Mouse (Mus musculus): ENCODE results near the gene Brsk1.

Gene Brsk1

DNA sequence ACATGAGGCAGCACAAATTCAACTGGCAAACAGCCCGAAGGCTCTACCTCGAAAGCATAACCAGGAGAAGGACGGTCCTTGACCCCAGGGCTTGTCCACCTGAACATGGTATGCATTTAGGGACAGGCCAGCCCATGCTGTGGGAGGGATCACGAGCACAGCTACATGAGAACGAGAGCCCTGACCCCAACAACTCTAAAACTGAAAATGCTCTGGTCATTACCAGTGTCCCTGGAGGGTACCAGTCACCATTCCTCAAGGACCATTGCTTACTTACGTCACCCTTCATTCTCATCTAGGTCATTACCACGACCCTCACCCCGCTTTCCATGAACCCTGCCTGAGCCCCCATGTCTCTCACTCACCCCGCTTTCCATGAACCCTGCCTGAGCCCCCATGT lies 21.2 kb upstream of the Brsk1 start:
- no peak for DNase-seq (ENCODE audit: low spot score)

- no peak for DNase-seq (ENCODE audit: low spot score)
Observed at GRCm38 (mm10) chr7:4670655-4671255, 19.6 kb upstream of the Brsk1 start.

- DNase-seq (ENCODE audit: low spot score), result peak; percentile 66
Observed at GRCm38 (mm10) chr7:4671956-4672355, 18.4 kb upstream of the Brsk1 start.

DNA sequence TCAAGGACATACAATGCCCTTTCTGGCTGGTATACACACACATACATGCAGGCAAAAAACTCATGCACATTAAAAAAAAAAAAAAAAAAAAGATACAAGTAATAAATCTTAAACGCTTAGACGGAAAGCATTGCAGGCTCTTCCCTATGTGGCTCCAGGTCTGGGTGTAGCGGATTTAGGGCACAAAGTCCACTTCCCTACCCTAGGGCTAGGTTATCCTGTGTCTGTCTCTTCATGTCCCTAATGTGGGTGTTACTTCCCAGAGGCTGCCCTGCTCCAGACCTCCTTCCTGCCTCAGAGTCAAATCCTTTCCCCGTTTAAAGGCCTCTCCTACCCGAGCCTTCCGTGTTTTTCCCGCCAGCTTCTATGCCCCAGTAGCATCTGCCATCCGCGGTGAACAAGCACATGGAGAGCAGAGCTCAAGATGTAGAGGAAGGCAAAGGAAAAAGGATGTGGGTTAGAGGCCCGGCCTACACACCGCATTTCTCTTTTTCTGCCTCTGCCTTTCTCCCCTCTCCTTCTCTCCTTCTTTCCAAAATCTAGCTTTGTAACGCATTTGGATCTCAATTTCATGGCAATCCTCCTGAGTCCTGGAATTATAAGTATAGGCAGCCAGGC lies 16.2 kb upstream of the Brsk1 start:
- DNase-seq (ENCODE audit: low spot score), result no peak

- DNase-seq (ENCODE audit: low spot score), result peak; percentile 86
Observed at GRCm38 (mm10) chr7:4675200-4675599, 15.2 kb upstream of the Brsk1 start.

GRCm38 (mm10) chr7:4683307-4683706 lies 7.1 kb upstream of the Brsk1 start:
- no peak for DNase-seq (ENCODE audit: low spot score)

- DNase-seq (ENCODE audit: low spot score), result no peak
Observed at GRCm38 (mm10) chr7:4684203-4684602, 6.2 kb upstream of the Brsk1 start.

DNA sequence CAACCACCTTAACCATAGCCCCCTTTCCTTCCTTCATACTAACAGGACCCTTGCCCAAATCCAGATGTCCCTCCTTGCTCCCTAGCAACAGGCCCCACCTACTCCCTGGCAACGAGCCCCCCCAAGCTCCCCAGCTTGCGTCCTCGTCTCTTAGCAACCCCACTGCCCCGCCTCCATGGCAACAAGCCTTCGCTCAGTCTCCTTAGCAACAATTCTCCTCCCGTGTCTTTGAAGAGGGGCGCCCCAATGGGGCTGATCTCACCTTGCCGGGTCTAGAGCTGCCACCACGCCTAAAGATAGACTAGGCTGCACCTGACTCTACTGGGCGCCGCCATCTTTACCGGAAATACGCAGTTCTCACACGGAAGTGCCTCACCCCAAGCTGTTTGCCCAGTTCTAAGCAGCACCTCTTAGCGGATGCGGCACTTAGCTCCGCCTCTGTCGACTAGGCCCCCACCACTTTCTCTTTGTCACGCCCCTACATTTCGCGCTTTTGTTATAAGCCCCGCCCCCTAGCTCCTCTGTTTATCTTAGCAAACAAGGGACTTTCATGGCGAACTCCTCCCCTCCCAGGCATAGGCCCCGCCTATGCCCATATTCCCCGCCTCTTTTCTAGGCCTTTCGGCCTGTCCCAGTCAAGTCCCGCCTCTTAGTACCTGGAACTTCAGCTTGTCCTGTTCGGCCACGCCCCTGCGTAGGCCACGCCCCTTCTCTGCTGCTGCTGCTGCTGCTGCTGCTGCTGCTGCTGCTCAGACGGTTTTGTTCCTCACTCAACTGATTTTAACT lies 5.6 kb upstream of the Brsk1 start, which contains the start of gene Hspbp1:
Hspbp1 (minus strand) TSS at position 437 of the 786 bp plus-strand sequence.
- peak; percentile 95 for DNase-seq (ENCODE audit: low spot score)

- no peak for DNase-seq (ENCODE audit: low spot score)
Observed at GRCm38 (mm10) chr7:4690951-4691653, 698 bp downstream of the Brsk1 start.

DNA sequence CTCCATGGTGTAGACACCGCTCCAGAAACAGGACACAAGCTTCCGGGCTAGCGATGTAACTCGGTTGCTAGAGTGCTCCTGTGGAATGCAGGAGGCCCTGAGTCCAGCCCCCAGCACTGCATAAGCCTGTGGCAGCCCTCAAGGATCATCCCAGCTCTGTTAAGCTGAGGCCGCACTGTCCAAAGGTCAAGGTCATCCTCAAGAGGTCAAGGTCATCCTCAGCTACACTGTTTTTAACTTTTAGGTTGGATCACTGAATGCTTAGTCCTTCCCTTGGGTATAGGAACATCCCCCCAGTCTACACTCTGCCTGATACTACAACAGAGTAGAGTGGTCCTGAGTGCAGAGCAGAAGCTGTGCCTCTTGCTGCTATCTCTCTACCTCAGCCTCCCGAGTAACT lies 2.6 kb downstream of the Brsk1 start:
- no peak for DNase-seq (ENCODE audit: low spot score)

DNA sequence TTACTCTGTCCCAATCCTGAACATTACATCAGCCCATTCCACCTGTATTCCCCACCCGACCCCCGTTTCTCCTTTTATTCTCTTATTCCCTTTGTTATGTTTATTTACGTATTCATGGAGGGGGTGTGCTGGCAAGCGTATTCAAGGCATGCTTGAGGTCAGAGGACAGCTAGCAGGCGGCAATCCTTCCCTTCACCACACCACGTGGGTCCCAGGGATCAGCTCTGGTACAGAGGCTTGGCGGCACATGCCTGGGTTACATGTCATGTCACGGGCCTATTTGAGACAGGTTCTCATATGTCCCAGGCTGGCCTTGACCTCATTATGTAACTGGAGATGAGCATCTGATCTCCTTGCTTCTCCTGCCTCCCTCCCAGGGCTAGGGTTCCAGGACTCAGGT lies 11.9 kb downstream of the Brsk1 start:
- DNase-seq (ENCODE audit: low spot score), result no peak

GRCm38 (mm10) chr7:4703195-4703594 lies 12.8 kb downstream of the Brsk1 start:
- DNase-seq (ENCODE audit: low spot score), result no peak

DNA sequence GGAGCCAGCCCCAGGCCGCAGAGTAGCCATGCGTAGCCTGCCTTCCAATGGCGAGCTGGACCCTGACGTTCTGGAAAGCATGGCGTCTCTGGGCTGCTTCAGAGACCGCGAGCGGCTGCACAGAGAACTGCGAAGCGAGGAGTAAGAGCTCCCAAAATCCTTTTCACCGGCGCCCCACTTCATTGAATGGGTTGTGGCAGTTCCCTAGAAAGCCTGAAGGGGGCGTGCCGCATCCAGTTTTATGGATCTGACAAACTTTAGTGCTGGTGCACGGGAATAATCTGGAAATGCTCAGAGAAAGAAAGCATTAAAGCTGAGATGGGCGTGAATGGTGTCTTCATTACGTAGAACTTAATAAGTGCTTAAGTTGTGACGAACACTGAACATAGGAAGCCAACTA lies 14.7 kb downstream of the Brsk1 start:
- no peak for DNase-seq (ENCODE audit: low spot score)

DNA sequence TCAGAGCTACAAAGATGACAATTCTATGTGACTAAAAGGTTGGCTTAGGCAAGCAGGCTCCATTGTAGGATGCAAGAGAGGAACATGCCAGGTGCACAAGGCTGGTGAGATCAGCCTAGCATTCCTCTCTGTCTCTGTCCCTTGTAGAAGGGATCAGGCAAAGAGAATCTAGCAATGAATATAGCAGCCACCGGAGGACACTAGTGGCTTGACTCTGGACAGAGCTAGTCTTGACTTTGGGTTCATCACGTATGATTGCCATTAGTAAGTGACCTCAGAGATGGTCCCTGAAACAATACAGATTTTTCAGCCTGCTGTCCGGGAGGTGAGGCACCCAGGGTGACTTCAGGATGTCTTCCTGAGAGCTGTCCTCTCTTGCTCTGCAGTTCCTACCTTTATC lies 22.2 kb downstream of the Brsk1 start:
- DNase-seq (ENCODE audit: low spot score), result peak; percentile 20

DNA sequence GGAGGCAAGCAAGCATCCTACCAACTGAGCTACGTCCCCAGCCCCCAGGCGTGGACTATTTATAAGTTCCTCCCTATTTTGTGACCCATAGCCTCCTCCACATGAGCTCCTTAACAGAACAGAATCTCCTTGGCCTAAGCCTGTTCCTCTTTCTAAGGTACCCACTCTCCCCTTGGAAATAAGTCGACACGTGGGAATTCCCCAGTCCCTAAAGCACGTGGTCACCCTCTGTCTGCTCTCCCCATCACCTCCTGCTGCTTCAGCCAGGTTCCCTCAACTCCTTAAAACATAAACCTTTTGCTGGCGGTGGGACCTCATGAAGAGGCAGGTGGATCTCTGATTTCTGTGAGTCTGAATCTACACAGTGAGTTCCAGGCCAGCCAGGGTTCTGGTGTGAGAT lies 26.6 kb downstream of the Brsk1 start:
- no peak for DNase-seq (ENCODE audit: low spot score)

- DNase-seq (ENCODE audit: low spot score), result no peak
Observed at GRCm38 (mm10) chr7:4719276-4719675, 28.9 kb downstream of the Brsk1 start.

DNA sequence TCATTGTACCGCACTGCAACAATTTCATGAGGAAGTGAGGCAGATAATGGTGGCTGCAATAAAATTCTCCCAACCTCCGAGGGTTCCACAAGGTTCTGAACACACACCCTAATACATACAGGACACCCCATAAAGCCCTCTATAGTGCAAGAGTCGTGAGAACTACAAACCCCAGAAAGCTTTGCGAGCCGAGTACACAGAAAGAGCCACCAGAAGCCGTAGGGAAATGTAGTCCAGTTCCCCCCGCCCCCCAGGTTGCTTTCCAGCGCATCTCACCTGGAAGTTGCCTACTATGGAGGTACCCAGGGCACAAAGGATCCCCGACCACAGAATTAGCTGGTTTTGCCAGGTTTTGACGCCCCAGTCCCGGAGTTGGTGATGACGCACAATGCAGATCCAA lies 33.1 kb downstream of the Brsk1 start:
- no peak for DNase-seq (ENCODE audit: low spot score)

DNA sequence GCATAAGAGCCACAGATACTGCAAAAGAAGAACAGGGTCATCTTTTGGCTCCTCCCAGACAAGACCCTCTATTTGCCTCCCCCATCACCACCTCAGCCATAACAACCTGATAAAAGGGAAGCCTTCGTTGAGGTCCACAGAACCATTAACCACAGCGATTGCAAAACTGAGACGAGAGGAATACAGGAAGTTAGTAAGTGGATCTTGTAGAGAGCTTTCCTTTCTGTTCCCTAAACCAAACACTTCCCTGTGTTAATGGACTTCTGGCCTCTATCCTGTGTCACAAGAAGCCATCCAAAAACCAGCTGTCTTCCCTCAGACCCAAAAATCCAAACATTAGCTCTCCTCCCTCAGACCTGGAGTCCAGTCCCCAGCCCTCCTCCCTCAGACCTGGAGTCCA lies 34.0 kb downstream of the Brsk1 start:
- no peak for DNase-seq (ENCODE audit: low spot score)

DNA sequence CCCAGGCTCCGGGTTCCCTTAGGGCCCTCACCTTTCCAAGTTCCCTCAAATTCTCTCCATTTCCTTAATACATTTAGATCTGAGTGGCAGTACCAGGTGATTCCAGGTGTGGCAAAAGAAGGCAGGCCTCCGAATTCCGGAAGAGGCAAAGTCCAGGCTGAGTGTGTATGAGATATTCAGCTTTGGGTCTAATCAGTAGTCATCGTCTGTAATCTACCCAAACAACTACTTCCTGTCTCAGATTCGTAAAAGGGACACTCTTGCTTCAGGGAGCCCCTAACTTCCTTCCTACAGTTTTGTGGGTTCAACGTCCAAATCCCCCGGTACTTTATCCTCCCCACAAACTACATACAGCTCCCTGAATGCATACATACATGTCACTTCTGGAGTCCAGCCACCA lies 34.8 kb downstream of the Brsk1 start, which contains the start of gene Tmem150b:
Tmem150b (minus strand) TSS at position 81 of the 400 bp plus-strand sequence.
- no peak for DNase-seq (ENCODE audit: low spot score)

DNA sequence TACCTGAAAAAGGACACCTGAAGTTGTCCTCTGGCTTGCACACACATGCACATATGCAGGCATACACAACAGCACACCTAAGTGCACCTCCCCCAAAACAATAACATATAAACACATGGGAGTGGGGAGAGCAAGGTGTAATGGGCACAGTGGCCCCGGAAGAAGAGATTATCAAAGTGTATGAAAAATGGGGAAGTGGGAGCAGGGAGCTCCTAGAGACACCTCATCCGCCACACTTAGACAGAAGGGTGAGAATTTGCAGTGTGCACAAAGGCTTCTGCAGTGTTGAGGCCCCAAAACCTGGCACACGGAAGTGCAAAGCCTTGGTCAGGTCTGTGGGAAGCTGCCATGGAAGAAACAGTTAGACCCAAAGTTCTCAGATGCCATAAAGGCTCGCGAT lies 40.7 kb downstream of the Brsk1 start:
- DNase-seq (ENCODE audit: low spot score), result no peak

DNA sequence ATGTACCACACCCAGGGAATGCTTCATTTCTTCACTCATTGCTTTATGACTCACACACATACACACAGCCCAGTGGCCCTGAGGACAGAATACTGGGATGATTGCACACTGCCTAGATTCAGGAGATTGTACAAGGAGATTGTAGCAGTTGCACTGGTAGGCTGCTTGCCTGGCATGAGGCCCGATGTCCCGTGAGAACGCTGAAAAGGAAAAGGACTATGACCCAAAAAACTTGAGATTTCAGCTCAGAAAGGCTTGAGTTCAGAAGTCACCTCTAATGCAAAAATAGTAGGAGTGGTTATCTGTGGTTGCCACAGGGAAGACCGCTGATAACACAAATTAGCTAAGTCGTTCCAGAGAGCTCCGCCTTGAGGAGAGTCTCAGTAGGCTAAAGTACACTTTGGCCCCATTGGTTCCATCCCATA lies 42.6 kb downstream of the Brsk1 start:
- peak; percentile 13 for DNase-seq (ENCODE audit: low spot score)

DNA sequence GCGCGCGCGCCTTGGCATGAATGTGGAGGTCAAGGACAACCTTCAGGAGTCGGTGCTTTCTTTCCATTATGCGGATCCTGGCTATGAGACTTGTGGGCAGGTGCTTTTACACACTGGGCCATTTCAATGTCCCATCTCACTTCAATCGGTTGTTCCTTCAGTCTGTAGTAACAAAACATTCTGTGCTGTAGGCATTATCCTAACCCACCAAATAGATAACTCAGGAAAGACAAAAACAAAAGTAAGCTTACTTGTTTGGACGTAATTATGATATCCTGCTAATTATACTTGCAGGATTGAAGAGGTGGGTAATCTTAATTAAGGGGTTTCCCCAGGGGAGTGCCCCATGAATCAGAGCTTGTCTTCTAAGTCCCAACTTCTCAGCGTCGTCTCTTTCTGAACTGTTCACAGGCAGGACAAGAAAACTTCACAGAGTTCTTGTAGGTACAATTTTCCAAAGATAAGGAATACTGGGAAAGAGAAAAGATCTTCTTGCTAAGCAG lies 48.7 kb downstream of the Brsk1 start:
- no peak for DNase-seq (ENCODE audit: low spot score)
